Mouse (Mus musculus) thymus, postnatal 10 days (tissue): Measurements from ENCODE around the gene Wrap73.

Experiments
- DNase-seq, 2 experiments: peaks; one replicate each; pipeline ENCODE4 v3.0.0; 2021; ENCODE audit warnings: low spot score in 2 of 2

The Wrap73 gene

DNA sequence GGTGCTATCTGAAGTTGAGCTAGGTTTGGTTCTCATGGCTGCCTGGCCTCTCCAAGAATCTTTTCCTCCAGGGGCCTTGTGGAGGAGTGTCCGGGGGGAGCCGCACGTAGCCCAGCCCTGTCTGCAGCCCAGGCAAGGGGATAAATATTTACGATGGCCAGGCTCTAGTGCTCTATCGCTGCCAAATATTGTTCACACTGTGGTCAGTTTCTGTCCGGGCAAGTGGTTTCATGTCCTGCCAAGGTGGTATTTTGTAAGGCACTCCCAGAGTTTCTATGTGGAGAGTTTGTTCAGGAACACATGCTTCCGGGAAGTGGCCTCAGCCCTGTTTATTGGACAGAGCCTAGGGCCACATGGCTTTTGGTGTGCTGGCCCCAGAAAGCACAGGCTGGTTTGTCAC lies 38.8 kb downstream of the Wrap73 start:
- no peak for DNase-seq

DNA sequence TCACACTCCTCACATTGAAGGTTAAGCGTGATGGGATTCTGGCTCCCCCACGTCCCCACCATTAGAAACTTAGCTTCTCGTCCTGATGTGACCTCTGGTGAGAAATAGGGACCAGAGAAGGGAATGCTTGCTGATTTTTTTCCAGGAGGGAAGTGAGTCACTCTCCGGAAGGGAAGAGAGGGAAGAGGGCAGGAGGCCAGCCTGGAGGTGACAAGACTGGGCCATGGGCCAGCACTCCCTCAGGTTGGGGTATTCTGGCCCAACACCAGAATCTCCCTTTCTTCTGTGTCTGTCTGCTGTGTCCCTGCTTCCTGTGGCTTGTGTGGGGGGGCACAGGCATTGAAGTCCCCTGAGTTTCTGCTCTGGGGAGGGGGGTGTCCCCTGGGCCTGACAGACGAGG lies 41.4 kb downstream of the Wrap73 start:
- no peak for DNase-seq

DNA sequence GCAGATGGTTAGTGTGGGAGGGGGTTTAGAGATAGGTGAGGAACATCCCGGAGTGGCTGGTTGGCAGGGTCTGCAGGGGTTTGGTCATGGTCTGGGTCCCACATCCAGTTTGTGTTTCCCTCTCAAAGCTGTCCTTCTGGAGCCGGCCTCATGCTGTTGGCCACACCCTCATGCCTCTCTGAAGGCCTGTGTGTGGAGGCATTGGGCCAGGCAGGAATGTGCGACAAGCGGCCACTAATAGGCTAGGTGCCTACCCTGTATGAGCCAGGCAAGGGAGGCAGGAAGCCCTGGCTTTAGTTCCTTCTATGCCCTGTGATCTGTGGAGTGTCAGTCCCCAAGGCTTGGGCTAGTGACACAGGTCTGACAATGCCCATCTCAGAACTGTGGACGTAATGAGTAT lies 42.8 kb downstream of the Wrap73 start:
- no peak for DNase-seq

DNA sequence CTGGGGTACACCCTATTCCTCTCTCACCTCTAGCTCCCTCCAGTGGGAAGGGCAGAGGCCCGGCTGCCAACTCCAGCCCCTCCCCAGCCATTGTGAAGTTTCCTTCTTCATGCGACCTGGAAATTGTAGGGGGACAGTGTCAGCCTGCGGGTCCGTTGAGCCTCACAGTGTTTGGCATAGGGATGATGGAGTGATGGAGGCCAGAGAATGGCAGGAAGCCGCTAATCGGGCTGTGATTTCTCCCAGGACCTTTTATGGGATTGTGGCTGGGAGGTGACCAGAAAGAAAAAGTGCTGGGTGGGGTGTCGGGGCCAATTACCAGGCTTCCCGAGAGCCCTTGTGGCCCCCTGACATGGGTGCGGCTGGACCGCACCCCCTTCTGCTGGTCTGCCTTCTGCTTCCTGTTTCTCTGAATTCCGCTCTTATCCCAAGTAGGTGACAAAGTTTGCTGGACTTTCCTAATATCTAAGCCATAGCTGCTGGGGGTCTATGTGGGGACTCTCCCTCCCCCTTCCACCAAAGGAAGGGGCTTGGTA lies 43.9 kb downstream of the Wrap73 start:
- DNase-seq = no peak

DNA sequence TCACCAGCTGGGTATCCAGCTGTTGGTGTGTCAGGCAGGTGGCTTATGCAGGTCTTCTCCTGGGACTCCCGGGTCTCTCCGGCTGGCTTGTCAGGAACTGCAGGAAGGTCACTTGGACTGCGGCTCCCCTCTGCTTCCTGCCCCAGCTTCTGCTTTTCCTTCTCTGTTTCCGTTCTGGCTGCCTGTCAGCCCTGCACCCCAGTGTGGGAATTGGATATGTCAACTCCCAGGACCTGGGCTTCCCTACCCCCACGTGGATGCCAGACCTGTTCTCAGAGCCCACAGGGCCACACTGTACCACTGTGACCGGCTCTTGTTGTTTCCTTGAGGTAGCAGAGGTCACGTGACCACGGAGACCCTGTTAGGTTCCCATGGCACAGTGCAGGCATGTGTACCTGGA lies 46.8 kb downstream of the Wrap73 start:
- DNase-seq = no peak

DNA sequence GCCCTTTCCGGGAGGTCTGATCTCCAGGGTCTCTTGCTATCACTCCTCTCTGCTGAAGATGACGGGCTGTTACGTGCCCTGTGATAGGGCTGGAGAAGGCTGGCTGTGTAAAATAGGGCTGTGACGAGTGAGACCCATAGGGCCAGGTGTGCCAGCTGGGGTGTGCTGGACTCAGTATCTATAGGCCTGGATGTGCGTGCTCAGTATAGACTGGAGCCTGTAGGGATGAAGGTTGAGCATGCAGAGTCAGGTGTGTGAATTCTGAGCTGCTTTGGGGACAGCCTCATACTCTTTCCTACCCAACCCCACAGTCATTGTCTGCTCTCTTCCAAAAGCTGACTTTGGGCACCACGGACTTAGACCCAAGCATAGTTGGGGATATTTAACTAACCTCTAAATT lies 55.8 kb downstream of the Wrap73 start:
- DNase-seq = no peak

DNA sequence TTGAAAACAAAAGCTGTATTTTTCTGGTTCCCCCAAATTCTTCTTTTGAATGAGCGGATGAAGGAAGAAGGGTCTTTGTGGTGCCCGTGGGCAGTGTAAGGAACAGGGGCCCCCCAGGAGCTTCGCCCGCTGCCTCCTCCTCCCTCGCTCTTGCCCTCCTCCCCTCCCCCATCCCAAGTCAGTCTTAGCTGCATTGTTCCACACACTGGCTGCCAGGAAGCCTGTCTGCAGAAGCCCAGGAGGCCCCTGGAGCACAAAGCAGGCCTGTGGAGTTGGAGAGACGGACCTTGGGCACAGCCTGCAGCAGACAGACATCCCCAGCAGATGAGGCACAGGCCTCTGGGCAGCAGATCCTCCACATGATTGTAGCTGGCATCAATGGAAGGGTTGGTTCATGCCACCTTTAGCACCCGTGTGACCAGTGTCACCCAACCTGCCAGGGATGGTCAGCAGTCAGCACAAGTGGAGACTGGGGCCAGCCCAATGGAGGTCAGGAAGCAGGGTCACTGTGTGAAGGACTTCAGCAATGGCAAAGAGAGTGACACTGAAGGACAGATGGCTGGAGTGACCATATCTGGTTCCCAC lies 56.3 kb downstream of the Wrap73 start:
- no peak for DNase-seq

DNA sequence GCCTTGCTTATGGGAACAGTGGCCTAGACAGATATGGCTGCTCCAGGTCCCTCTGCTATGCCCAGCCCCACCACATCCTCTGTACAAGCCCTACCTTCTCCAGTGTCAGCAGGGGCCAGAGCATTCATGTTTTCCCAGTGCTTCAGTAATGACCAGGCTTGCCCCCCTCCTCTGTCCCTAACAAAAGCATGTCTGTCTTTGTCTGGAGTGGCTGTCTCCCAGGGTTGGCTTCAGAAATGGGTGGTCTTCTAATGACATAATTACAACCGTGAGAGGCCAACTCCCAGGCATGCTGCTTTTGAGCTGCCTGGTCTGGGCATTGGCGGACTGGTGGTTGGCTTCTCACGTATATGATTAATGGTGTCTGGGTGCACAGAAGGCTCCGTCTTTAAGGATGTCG lies 59.3 kb downstream of the Wrap73 start:
- DNase-seq = no peak

DNA sequence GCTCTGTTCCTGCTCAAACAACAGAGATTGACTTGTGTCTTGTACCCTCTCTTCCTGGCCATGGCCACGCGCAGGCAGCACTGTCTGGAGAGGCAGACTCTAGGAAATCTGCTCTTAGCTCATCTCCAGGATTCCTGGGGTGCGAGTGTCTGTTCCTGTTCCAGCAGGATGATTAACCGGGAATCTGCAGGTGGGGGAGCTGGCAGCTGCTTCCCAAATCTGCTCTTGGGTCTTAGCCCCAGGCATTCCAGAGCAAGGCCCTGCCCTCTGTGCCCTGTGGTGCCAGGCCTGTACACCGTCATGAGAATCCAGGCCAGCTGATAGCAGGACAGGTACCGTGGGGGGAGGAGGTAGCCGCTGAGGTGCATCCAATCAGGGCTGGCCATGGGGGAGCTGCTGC lies 62.4 kb downstream of the Wrap73 start:
- no peak for DNase-seq

DNA sequence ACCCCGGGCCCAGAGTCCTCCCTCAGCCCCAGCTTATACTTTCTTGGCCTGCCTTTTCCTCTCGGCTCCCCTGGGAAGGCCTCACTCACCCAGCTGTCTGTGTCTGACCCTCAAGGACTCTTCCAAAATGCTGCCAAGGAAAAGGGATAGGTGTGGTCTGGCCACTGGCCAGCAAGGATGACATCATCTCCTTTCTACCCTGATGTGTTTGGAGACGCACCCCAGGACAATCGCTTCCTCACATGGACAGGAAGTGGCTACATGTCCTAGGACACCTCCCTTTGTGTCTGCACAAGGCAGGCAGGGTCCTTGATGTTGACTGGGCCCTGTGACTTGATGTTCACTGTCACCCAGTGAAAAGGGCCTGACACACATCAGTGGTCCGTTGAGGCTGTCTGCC lies 63.2 kb downstream of the Wrap73 start:
- DNase-seq = no peak

DNA sequence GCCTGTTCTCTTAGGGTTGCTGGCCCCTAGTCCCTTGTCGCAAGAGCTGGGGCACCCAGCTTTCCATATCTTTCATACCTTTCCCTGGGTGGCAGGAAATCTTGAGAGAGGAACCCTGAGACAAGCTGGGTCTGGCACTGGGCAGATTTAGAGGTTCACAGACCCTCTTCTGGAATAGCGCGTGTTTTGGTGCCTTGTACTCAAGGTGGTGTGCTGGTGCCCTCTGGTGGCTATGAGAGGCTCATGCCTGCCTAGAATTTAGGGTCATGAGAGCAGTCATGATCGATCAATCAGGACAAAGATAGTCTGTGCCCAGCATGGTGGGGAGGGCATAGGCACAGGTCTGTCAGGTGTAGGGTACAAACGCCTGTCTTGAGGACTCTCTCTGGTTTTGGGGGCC lies 65.1 kb downstream of the Wrap73 start:
- DNase-seq = peak in 1 of 2 experiments; percentile 52

DNA sequence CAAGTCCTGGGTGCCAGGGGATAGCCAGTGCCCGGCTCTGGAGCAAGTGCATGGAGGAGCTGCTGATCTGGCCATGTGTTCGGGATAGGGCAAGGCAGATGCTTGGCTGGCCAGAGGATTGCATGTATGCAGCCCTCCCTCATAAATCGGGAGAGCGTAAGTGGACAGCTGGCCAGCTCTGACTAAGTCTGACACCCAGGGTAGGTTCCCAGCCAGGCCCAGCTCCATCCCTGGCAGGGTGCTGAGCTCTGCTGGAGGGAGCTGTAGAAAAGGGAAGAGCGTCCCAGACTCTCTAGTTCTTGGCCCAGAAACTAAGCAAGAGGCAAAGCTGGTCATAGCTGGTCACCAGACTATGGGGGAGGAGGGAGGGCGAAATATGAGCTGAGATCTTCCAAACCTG lies 66.9 kb downstream of the Wrap73 start:
- no peak for DNase-seq

DNA sequence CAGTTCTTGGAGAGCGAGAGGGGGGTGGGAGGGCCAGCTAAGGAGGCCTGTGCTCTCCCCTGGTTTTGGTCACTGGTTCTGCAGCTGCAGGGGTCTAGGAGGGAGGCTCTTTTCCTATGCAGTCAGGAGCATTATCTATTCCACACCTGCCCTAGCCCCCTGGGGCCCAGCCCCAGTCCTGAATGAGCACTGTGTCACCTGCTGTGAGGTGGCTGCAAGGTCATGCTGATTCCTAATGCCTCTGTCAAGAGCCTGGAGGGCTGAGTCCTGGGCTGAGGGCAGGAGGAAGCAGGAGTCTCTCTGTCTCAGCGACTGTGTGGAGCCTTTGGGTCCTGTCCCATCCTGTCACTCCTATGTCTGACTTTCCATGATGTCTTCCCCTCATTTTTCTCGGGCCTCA lies 67.7 kb downstream of the Wrap73 start:
- DNase-seq = no peak

DNA sequence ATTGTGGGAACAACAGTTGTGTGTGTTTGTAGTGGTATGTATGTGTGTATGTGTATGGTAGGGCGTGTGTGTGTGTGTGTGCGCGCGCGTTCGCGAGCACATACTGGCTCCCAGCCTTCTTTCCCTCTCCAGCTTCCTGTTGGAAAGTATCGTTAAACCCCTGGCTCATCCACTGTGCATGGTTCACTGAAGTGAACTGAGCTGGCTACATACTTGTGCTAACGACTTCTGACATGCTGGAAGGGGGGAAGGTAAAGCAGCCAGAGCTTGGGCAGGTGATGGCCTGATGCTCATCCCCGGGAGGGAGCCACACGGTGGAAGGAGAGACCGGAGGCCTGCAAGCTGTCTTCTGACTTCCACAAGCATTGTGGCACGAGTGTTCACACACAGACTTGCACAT lies 69.3 kb downstream of the Wrap73 start:
- DNase-seq = no peak

DNA sequence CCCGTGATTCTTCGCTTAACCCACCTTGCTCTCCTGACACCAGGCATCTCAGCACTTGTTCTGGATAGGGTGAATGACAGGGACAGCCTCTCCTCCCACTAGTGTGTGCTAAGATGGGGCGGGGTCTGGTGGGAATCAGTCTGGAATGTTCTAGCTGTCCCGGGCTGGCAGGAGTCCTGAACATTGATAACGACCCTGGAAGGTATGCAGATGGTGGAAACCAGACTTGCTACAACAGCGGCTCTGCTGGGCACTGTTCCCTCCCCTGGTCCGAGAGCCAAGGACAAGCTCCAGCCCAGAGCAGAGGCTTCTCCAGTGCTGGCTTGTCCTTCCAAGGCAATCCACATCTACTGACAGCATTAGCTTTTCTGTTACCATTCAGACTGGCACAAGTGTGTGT lies 71.4 kb downstream of the Wrap73 start:
- no peak for DNase-seq

DNA sequence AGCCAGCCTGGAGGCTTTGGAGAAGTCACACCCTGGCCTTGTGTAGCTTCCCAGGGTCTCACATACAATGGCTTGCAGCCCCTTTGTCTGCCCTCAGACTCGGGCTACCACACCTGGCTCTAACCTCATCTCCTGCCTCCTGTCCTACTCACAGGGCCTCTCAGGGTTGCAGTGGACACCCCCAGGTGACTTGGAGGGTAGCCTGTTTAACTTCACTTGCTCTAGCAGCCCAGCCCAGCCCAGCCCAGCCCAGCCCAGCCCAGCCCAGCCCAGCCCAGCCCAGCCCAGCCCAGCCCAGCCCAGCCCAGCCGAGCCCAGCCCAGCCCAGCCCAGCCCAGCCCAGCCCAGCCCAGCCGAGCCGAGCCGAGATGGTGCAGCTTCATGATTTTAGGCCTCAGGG lies 71.9 kb downstream of the Wrap73 start:
- DNase-seq = no peak
